Mouse (Mus musculus): Measurements from ENCODE around the gene Adam10. TPM values are rescaled to one million over a fixed set of nuclear protein-coding genes. Genes with fewer than 3 reads are reported as not detected.

Gene Adam10
- 73.4 and 74.4 TPM in 2 replicates for polyA plus RNA-seq (2015; fragmentation: Nextera tagmentation; extraction: Ambion mirVana)

- Histone ChIP-seq H3K36me3 (no peaks in the 10 kb centered on the region), H3K4me1 (replicated peaks) (peaks cover 23% of the 10 kb centered on the region), H3K4me2 (peak within 1 kb of the TSS; percentile 84), H3K4me3 (peak within 1 kb of the TSS; percentile 91), H3K9ac (peak within 1 kb of the TSS; percentile 97), H3K27me3 (no peaks in the 10 kb centered on the region), H3K9me3 (no peaks in the 10 kb centered on the region), H3K27ac (peak within 1 kb of the TSS; percentile 99)
- WGBS: under 1% methylated on average over 48 of the region's 48 CpGs
- ATAC-seq (ENCODE audit: low FRiP score): peak; percentile 100
Observed at GRCm38 (mm10) chr9:70678682-70679131, at the start of gene Adam10. Gene Adam10 (plus strand): TSS chr9:70678997.

GRCm38 (mm10) chr9:70629711-70630110 lies 49.1 kb upstream of the Adam10 start:
- Histone ChIP-seq H3K4me1 (replicated peaks) (no peaks in the 10 kb centered on the region), H3K36me3 (peaks cover 14% of the 10 kb centered on the region; the same call in 1 of the 2 replicates), H3K9ac (no peak overlapping the region), H3K27ac (no peak overlapping the region), H3K4me3 (no peak overlapping the region), H3K27me3 (no peaks in the 10 kb centered on the region), H3K9me3 (no peaks in the 10 kb centered on the region), H3K4me2 (no peak overlapping the region)
- ATAC-seq (ENCODE audit: low FRiP score): no peak
- WGBS: 90% methylated on average over 2 of the region's 2 CpGs

GRCm38 (mm10) chr9:70631665-70632064 lies 47.1 kb upstream of the Adam10 start:
- Histone ChIP-seq H3K9me3 (no peaks in the 10 kb centered on the region), H3K36me3 (peaks cover 8% of the 10 kb centered on the region; the same call in 1 of the 2 replicates), H3K4me1 (replicated peaks) (no peaks in the 10 kb centered on the region), H3K4me3 (no peak overlapping the region), H3K9ac (no peak overlapping the region), H3K27me3 (no peaks in the 10 kb centered on the region), H3K27ac (no peak overlapping the region), H3K4me2 (no peak overlapping the region)
- WGBS: 22% methylated on average over 5 of the region's 5 CpGs
- ATAC-seq (ENCODE audit: low FRiP score): no peak

GRCm38 (mm10) chr9:70636748-70637147 lies 42.0 kb upstream of the Adam10 start:
- 89% methylated on average over 2 of the region's 2 CpGs for WGBS
- Histone ChIP-seq H3K27ac (no peak overlapping the region), H3K4me1 (replicated peaks) (no peaks in the 10 kb centered on the region), H3K9ac (no peak overlapping the region), H3K27me3 (no peaks in the 10 kb centered on the region), H3K4me2 (no peak overlapping the region), H3K9me3 (no peaks in the 10 kb centered on the region), H3K36me3 (peaks cover 28% of the 10 kb centered on the region), H3K4me3 (no peak overlapping the region)
- ATAC-seq (ENCODE audit: low FRiP score): no peak

GRCm38 (mm10) chr9:70650260-70650659 lies 28.5 kb upstream of the Adam10 start:
- no peak overlapping the region for H3K9ac ChIP-seq
- no peak overlapping the region for H3K27ac ChIP-seq
- H3K4me2 ChIP-seq: no peak overlapping the region
- H3K4me3 ChIP-seq: no peak overlapping the region
- no peaks in the 10 kb centered on the region for H3K9me3 ChIP-seq
- ATAC-seq (ENCODE audit: low FRiP score): no peak
- H3K27me3 ChIP-seq: no peaks in the 10 kb centered on the region
- WGBS: 95% methylated on average over 2 of the region's 2 CpGs
- peaks cover 35% of the 10 kb centered on the region for H3K4me1 ChIP-seq (replicated peaks)
- H3K36me3 ChIP-seq: peaks cover 9% of the 10 kb centered on the region

GRCm38 (mm10) chr9:70650994-70651393 lies 27.8 kb upstream of the Adam10 start:
- no peak for ATAC-seq (ENCODE audit: low FRiP score)
- H3K4me1 ChIP-seq (replicated peaks): peaks cover 37% of the 10 kb centered on the region
- WGBS: 94% methylated on average over 1 of the region's 1 CpGs
- H3K27me3 ChIP-seq: no peaks in the 10 kb centered on the region
- H3K9ac ChIP-seq: no peak overlapping the region
- no peak overlapping the region for H3K4me3 ChIP-seq
- no peak overlapping the region for H3K27ac ChIP-seq
- no peaks in the 10 kb centered on the region for H3K9me3 ChIP-seq
- no peak overlapping the region for H3K4me2 ChIP-seq
- H3K36me3 ChIP-seq: peaks cover 9% of the 10 kb centered on the region

GRCm38 (mm10) chr9:70652221-70652620 lies 26.6 kb upstream of the Adam10 start:
- H3K4me3 ChIP-seq: no peak overlapping the region
- no peak overlapping the region for H3K27ac ChIP-seq
- 76% methylated on average over 2 of the region's 2 CpGs for WGBS
- H3K4me2 ChIP-seq: no peak overlapping the region
- ATAC-seq (ENCODE audit: low FRiP score): no peak
- H3K9me3 ChIP-seq: no peaks in the 10 kb centered on the region
- H3K4me1 ChIP-seq (replicated peaks): peaks cover 37% of the 10 kb centered on the region
- peaks cover 9% of the 10 kb centered on the region for H3K36me3 ChIP-seq
- no peaks in the 10 kb centered on the region for H3K27me3 ChIP-seq
- no peak overlapping the region for H3K9ac ChIP-seq

GRCm38 (mm10) chr9:70653875-70654274 lies 24.9 kb upstream of the Adam10 start:
- Histone ChIP-seq H3K27ac (no peak overlapping the region), H3K9me3 (no peaks in the 10 kb centered on the region), H3K4me1 (replicated peaks) (peaks cover 41% of the 10 kb centered on the region), H3K27me3 (no peaks in the 10 kb centered on the region), H3K9ac (peak overlapping the region; percentile 44), H3K36me3 (peaks cover 9% of the 10 kb centered on the region), H3K4me2 (peak overlapping the region; percentile 61), H3K4me3 (peak overlapping the region; percentile 86)
- no peak for ATAC-seq (ENCODE audit: low FRiP score)
- WGBS: 72% methylated on average over 2 of the region's 2 CpGs

- Histone ChIP-seq H3K9me3 (no peaks in the 10 kb centered on the region), H3K27ac (no peak overlapping the region), H3K4me2 (peak overlapping the region; percentile 61), H3K9ac (peak overlapping the region; percentile 44; the same call in 1 of the 2 replicates), H3K36me3 (peaks cover 6% of the 10 kb centered on the region), H3K4me1 (replicated peaks) (peaks cover 41% of the 10 kb centered on the region), H3K4me3 (peak overlapping the region; percentile 86), H3K27me3 (no peaks in the 10 kb centered on the region)
- no peak for ATAC-seq (ENCODE audit: low FRiP score)
- 66% methylated on average over 4 of the region's 4 CpGs for WGBS
Observed at GRCm38 (mm10) chr9:70654496-70654895, 24.3 kb upstream of the Adam10 start.

- peak overlapping the region; percentile 61 for H3K4me2 ChIP-seq
- WGBS: 43% methylated on average over 2 of the region's 2 CpGs
- H3K4me1 ChIP-seq (replicated peaks): peaks cover 41% of the 10 kb centered on the region
- H3K27ac ChIP-seq: peak overlapping the region; percentile 97; the same call in 1 of the 2 replicates
- H3K4me3 ChIP-seq: peak overlapping the region; percentile 86
- no peak for ATAC-seq (ENCODE audit: low FRiP score)
- H3K27me3 ChIP-seq: no peaks in the 10 kb centered on the region
- H3K36me3 ChIP-seq: no peaks in the 10 kb centered on the region
- peak overlapping the region; percentile 99 for H3K9ac ChIP-seq
- H3K9me3 ChIP-seq: no peaks in the 10 kb centered on the region
Observed at GRCm38 (mm10) chr9:70655764-70656129, 23.1 kb upstream of the Adam10 start.

GRCm38 (mm10) chr9:70656130-70657007 lies 22.4 kb upstream of the Adam10 start, which contains the start of gene Gm10642:
Gene Gm10642 (plus strand): TSS chr9:70656251.
- Histone ChIP-seq H3K36me3 (no peaks in the 10 kb centered on the region), H3K9ac (peak within 1 kb of the TSS; percentile 99), H3K4me1 (replicated peaks) (peaks cover 41% of the 10 kb centered on the region), H3K4me3 (peak within 1 kb of the TSS; percentile 86), H3K9me3 (no peaks in the 10 kb centered on the region), H3K4me2 (peak within 1 kb of the TSS; percentile 61), H3K27me3 (no peaks in the 10 kb centered on the region), H3K27ac (peak within 1 kb of the TSS; percentile 97)
- WGBS: under 1% methylated on average over 71 of the region's 72 CpGs
- ATAC-seq (ENCODE audit: low FRiP score): peak; percentile 64

GRCm38 (mm10) chr9:70657013-70657967 lies 21.5 kb upstream of the Adam10 start, which contains the start of gene Mindy2:
Gene Mindy2 (minus strand): TSS chr9:70657174.
- Histone ChIP-seq H3K4me1 (replicated peaks) (peaks cover 35% of the 10 kb centered on the region), H3K27me3 (no peaks in the 10 kb centered on the region), H3K27ac (peak within 1 kb of the TSS; percentile 97), H3K4me2 (peak within 1 kb of the TSS; percentile 61), H3K9ac (peak within 1 kb of the TSS; percentile 99), H3K36me3 (no peaks in the 10 kb centered on the region), H3K4me3 (peak within 1 kb of the TSS; percentile 86), H3K9me3 (no peaks in the 10 kb centered on the region)
- WGBS: 2% methylated on average over 66 of the region's 67 CpGs
- peak; percentile 98 for ATAC-seq (ENCODE audit: low FRiP score)
